Mouse (Mus musculus): ENCODE data around the gene Rbm28. TPM values are rescaled to one million over a fixed set of nuclear protein-coding genes. Genes with fewer than 3 reads are reported as not detected.

Rbm28 gene
- polyA plus RNA-seq, 1 experiment from 2014 or later = 28.4 TPM

DNA sequence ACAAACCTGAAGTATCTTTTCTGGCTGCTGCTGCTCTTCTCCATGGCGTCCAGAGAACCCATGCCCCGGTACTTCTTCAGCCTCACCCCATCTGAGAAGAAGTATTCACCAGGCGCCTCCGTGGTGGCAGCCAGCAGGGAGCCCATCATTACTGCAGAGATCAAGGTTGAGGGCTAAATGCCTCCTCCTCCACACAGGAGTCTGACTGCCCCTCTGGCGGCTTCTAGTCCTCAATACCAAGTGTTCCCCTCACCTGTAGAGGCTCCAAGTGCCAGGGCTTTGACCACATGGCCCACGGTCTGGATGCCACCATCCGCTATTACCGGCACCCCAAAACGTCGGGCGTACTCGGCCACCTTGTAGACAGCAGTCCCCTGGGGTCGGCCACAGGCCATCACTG lies 38.3 kb upstream of the Rbm28 start:
- Histone ChIP-seq H3K4me1 (replicated peaks) (0 out of 2 replicates have a peak, but pooled peaks cover 7% of the 10 kb centered on the region), H3K27ac (no peak overlapping the region), H3K36me3 (peaks cover 14% of the 10 kb centered on the region), H3K9me3 (no peaks in the 10 kb centered on the region), H3K4me2 (replicated peaks) (no peak overlapping the region), H3K9ac (no peak overlapping the region), H3K27me3 (replicated peaks) (no peaks in the 10 kb centered on the region), H3K4me3 (replicated peaks) (no peak overlapping the region)
- WGBS = 90% methylated on average over 13 of the region's 13 CpGs
- no peak for ATAC-seq

DNA sequence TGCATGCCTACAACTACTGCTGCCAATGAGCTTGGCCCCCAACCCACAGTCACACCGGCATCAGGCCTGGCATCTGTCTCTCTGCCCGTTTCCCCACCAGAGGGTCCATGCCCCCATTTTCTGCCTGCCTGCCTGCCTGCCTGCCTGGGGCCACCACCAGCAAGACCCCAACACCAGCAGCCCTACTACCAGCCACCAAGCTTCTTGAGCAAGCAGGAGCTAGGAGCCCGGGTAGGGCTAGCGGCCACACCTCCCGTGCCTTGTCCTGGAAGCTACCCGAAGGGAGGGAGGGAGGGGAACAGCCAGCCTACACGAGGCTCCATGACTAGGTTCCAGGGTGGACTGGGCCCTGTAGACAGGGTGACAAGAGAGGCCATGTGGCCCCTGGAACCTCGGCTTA lies 37.2 kb upstream of the Rbm28 start:
- peaks cover 14% of the 10 kb centered on the region for H3K36me3 ChIP-seq
- no peak overlapping the region for H3K4me3 ChIP-seq (replicated peaks)
- ATAC-seq = no peak
- no peak overlapping the region for H3K9ac ChIP-seq
- H3K9me3 ChIP-seq = no peaks in the 10 kb centered on the region
- H3K4me1 ChIP-seq (replicated peaks) = 0 out of 2 replicates have a peak, but pooled peaks cover 7% of the 10 kb centered on the region
- no peak overlapping the region for H3K27ac ChIP-seq
- no peak overlapping the region for H3K4me2 ChIP-seq (replicated peaks)
- 85% methylated on average over 8 of the region's 8 CpGs for WGBS
- 0 out of 2 replicates have a peak, but pooled peaks cover under 1% of the 10 kb centered on the region for H3K27me3 ChIP-seq (replicated peaks)

DNA sequence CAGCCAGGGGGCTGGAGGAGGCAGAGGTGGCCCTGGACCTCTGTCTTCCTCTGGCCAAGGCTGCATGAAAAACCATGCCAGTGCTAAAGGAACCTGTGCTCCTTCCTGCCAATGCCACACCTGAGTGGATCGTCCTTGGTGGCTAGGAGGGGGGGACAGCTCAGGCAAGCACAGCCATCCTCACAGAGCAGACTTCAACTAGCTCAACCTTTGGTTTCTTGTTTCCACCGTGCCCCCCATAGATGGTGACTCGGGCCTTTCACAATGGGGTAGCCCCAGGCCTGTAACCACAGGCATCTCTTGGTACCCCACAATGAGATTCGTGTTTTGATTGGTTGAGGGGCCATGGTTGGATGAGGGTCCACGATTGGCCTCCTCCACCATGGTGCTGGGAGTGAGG lies 36.5 kb upstream of the Rbm28 start:
- no peaks in the 10 kb centered on the region for H3K9me3 ChIP-seq
- peaks cover 14% of the 10 kb centered on the region for H3K36me3 ChIP-seq
- no peak for ATAC-seq
- no peak overlapping the region for H3K9ac ChIP-seq
- H3K4me3 ChIP-seq (replicated peaks) = no peak overlapping the region
- 0 out of 2 replicates have a peak, but pooled peaks cover 3% of the 10 kb centered on the region for H3K27me3 ChIP-seq (replicated peaks)
- 97% methylated on average over 5 of the region's 5 CpGs for WGBS
- 0 out of 2 replicates have a peak, but pooled peaks cover 7% of the 10 kb centered on the region for H3K4me1 ChIP-seq (replicated peaks)
- no peak overlapping the region for H3K4me2 ChIP-seq (replicated peaks)
- no peak overlapping the region for H3K27ac ChIP-seq

DNA sequence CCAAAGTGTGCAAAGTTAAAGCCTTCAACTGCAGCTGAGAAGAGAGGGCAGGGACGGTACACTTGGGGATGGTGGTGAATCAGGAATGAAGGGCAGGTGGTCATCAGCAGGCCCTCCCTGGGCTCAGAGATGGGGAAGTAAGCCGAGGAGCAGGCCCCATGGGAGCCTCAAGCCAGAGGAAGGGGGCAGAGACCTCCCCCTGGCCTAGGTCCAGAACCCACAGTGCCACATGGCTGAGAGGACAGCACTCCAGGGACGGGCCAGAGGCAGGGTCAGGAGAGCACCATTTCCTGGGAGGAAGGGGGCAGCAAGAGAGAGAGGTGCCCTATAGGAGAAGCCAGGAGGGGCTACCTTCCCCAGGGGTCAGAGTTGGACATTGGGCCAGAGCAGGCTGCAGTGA lies 35.7 kb upstream of the Rbm28 start:
- no peak for ATAC-seq
- no peak overlapping the region for H3K4me3 ChIP-seq (replicated peaks)
- 0 out of 2 replicates have a peak, but pooled peaks cover 7% of the 10 kb centered on the region for H3K4me1 ChIP-seq (replicated peaks)
- H3K36me3 ChIP-seq = peaks cover 14% of the 10 kb centered on the region
- H3K9me3 ChIP-seq = no peaks in the 10 kb centered on the region
- H3K27me3 ChIP-seq (replicated peaks) = 0 out of 2 replicates have a peak, but pooled peaks cover 3% of the 10 kb centered on the region
- no peak overlapping the region for H3K27ac ChIP-seq
- no peak overlapping the region for H3K9ac ChIP-seq
- 66% methylated on average over 3 of the region's 3 CpGs for WGBS
- H3K4me2 ChIP-seq (replicated peaks) = no peak overlapping the region

DNA sequence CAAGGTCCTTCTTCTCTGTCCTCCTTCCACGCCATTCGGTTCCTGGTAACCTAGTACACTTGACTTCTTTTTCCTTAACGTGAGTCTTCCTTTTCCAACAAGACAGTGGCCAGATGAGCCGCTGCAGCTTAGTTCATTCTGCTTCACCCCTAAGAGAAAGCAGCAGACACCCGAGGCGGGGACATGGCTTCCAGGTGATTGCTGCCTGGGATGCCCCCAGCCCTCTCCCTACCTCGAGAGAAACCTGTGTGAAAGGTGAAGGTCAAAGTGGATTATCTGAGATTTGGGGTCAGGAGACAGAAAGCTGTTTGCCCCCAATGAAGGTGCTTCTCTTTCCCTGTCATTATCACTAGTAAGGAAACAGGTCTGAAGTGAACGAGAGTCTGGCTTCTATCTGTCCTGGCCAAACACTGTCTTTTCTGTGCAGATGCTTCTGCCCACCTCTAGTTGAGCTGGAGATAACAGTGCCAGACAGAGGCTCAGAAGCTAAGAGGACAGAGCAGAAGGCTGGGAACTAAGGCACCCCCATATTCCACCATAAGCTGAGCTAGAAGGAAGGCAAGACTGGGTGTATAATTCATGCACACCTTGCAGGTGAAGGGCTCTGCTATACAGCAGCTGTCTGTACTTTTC lies 34.5 kb upstream of the Rbm28 start:
- H3K4me2 ChIP-seq (replicated peaks) = peak overlapping the region; percentile 70
- peak overlapping the region; percentile 18; the same call in 1 of the 2 replicates for H3K9ac ChIP-seq
- no peak for ATAC-seq
- H3K9me3 ChIP-seq = no peaks in the 10 kb centered on the region
- 35% methylated on average over 8 of the region's 8 CpGs for WGBS
- H3K4me1 ChIP-seq (replicated peaks) = 0 out of 2 replicates have a peak, but pooled peaks cover 7% of the 10 kb centered on the region
- H3K36me3 ChIP-seq = peaks cover 8% of the 10 kb centered on the region; the same call in 1 of the 2 replicates
- H3K27me3 ChIP-seq (replicated peaks) = 0 out of 2 replicates have a peak, but pooled peaks cover 3% of the 10 kb centered on the region
- no peak overlapping the region for H3K27ac ChIP-seq
- peak overlapping the region; percentile 36; the same call in 1 of the 2 replicates for H3K4me3 ChIP-seq (replicated peaks)

DNA sequence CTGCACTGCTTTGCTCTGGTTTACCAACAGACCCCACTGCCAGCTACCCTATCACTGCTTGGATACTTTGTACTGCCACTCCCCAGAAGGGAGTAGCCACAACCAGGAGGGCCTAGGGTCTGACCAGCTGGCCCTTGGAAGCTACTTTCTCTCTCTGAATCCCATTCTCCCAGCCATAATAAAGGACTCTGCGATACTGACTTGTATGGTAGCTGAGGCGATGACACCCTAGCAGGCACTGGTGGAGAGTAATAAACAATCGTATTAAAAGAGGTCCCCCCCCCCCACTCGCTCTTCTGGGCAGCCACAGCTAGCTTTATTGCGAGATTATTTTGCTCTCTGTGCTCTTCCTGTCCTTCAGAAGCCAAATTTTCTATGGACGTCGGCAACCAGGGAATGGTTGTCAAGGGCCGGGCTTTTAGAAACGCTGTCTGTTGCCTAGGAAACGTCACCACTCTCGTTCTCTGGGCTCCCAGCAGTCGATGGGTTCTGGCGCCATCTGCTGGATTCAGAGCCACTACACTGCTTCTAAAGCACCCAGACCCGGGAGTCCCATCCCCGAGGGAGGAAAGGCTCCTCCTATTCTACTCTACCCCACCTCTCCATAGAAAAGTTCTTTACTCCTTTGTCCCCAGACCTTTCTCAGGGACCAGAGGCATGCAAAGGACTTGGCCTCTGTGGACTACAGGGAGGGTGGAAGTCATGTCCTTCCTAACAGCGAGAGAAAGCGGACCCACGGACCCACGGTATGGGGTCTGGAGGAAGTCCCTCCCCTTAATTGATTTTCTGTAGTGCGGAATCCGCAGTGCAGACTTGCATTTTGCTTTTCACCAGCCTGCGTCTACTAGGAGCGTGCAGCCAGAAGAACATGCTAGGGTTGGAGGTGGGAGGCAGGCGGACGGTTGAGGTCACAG lies 33.8 kb upstream of the Rbm28 start:
- Histone ChIP-seq H3K4me2 (replicated peaks) (peak overlapping the region; percentile 70), H3K9ac (peak overlapping the region; percentile 18; the same call in 1 of the 2 replicates), H3K27ac (no peak overlapping the region), H3K36me3 (0 out of 2 replicates have a peak, but pooled peaks cover 3% of the 10 kb centered on the region), H3K4me3 (replicated peaks) (peak overlapping the region; percentile 36), H3K9me3 (no peaks in the 10 kb centered on the region), H3K4me1 (replicated peaks) (0 out of 2 replicates have a peak, but pooled peaks cover 7% of the 10 kb centered on the region), H3K27me3 (replicated peaks) (0 out of 2 replicates have a peak, but pooled peaks cover 3% of the 10 kb centered on the region)
- peak; percentile 92 for ATAC-seq
- WGBS = 12% methylated on average over 25 of the region's 25 CpGs

DNA sequence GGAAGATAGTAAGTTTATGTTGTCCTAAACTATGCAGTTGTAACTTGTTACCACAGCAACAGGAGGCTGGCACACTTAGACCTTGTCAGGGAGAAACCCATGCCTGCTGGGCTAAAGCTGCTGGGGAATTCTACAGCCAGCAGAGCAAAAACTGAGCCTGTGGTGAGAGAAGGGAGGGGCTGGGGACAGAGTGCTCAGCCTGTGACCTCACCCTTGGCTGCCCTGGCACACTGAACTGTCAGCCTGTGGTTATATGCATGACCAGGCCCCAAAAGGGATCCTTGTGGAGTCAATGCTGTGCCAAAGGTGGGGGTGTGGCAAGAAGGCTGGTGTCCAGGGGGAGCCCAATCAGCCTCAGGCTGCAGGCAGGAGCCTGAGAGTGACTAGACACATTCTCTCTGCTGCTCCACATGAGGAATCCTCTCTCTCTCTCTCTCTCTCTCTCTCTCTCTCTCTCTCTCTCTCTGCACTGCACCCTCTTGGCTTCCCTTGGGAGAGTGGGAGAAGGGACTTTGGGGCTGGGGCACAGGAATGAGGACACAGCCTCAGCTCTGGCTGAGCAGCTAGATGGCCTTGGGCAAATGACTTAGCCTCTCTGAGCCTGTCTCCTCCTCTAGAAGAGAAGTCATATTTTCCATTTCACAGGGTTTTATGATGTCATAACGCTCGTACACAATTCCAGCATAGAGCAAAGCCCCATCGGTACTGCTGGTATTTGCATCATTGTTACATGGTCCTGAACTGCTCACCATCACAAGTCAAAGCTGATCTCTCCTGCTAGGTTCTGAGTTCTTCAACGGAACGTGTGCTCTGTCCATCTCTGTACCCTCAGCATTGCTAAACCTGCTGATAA lies 31.3 kb upstream of the Rbm28 start:
- Histone ChIP-seq H3K4me3 (replicated peaks) (no peak overlapping the region), H3K4me2 (replicated peaks) (no peak overlapping the region), H3K36me3 (no peaks in the 10 kb centered on the region), H3K27me3 (replicated peaks) (0 out of 2 replicates have a peak, but pooled peaks cover 3% of the 10 kb centered on the region), H3K9me3 (no peaks in the 10 kb centered on the region), H3K4me1 (replicated peaks) (0 out of 2 replicates have a peak, but pooled peaks cover 7% of the 10 kb centered on the region), H3K27ac (no peak overlapping the region), H3K9ac (no peak overlapping the region)
- ATAC-seq = no peak
- 76% methylated on average over 5 of the region's 5 CpGs for WGBS

DNA sequence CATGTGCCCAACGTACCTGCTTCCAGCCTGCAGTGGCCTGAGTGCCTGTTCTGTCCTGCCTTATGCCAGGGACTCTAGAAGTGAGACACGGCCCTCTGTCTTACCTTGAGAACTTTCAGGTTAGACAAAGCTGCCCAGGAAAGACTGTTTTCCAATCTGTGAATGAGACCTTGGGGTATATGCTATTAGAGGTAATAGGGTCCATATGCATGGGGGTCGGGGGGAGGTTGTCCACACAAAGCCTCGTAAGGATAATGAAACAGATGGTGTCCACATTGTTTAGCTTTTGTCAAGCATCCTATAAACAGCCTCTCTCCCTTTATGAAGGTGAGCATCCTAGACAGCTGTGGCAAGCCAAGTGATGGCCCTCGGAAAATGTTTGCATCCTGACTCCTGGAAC lies 30.3 kb upstream of the Rbm28 start:
- no peak overlapping the region for H3K4me3 ChIP-seq (replicated peaks)
- 78% methylated on average over 5 of the region's 5 CpGs for WGBS
- no peak for ATAC-seq

DNA sequence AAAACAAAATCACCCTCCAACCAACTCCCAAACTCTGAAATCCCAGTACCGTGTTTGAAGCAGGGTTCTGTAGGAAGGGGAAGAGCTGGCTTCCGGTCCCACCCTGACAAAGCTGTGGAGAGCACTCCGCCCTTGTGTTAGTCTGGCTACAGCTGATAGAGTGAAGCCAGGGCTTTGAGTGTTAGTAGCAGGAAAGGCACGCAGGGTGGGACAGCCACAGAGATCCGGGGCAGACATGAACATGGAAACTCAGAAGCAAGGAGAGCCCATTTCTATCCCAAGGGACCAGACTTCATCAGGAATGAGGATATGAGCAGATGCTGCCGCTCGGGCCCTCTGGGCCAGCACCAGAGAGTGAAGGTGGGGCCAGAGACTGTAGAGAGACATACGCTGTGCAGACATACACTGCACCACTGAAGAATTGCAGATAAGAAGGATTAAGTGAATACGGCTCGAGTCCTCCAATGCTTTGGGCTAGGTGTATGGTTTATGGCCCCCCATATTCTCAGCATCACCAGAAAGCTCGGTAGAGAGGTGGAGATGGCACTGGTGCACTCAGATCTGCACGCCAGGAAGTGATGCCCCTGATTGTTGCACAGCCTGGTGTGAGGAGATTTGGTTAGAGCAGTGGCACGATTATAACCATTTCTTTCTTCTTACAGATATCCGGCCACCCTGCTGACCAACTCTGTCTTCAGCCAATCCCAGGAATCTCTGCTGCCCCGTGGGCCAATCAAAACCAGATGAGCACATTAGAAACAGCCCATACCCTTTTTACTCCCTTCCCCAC lies 29.4 kb upstream of the Rbm28 start:
- 58% methylated on average over 15 of the region's 15 CpGs for WGBS
- ATAC-seq = no peak

More for the DNA sequence above, 30.3 kb upstream of the Rbm28 start:
- Histone ChIP-seq H3K9me3 (no peaks in the 10 kb centered on the region), H3K4me2 (replicated peaks) (no peak overlapping the region), H3K36me3 (no peaks in the 10 kb centered on the region), H3K27ac (no peak overlapping the region), H3K27me3 (replicated peaks) (0 out of 2 replicates have a peak, but pooled peaks cover 3% of the 10 kb centered on the region), H3K9ac (no peak overlapping the region), H3K4me1 (replicated peaks) (0 out of 2 replicates have a peak, but pooled peaks cover 7% of the 10 kb centered on the region)

DNA sequence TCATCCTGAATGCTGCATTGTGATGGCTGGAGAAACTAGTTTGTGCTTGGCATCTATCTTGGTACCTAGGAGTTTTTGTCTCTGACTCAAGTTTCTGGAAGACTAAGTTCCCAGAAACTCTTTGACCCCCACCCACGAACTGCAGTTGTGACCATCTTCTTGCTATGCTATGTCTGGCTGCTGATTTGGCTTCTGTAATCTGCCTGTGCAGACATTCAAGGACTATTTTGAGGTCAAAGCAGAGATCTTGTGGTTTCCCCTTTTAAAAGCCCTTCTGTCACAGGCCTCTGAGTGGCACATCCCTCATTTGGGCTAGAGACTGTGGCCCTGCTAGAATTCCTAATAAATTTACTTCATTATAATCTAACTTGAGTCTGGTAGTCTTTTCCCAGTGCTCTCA lies 23.1 kb upstream of the Rbm28 start:
- no peak for ATAC-seq
- Histone ChIP-seq H3K9me3 (no peaks in the 10 kb centered on the region), H3K36me3 (no peaks in the 10 kb centered on the region), H3K4me2 (replicated peaks) (no peak overlapping the region), H3K4me3 (replicated peaks) (no peak overlapping the region), H3K9ac (no peak overlapping the region), H3K27me3 (replicated peaks) (no peaks in the 10 kb centered on the region), H3K4me1 (replicated peaks) (no peaks in the 10 kb centered on the region), H3K27ac (no peak overlapping the region)
- 71% methylated on average over 1 of the region's 1 CpGs for WGBS

More for the DNA sequence above, 29.4 kb upstream of the Rbm28 start:
- Histone ChIP-seq H3K27ac (no peak overlapping the region), H3K36me3 (no peaks in the 10 kb centered on the region), H3K9me3 (no peaks in the 10 kb centered on the region), H3K9ac (no peak overlapping the region), H3K4me1 (replicated peaks) (0 out of 2 replicates have a peak, but pooled peaks cover 7% of the 10 kb centered on the region), H3K4me3 (replicated peaks) (no peak overlapping the region), H3K27me3 (replicated peaks) (0 out of 2 replicates have a peak, but pooled peaks cover 3% of the 10 kb centered on the region), H3K4me2 (replicated peaks) (no peak overlapping the region)

DNA sequence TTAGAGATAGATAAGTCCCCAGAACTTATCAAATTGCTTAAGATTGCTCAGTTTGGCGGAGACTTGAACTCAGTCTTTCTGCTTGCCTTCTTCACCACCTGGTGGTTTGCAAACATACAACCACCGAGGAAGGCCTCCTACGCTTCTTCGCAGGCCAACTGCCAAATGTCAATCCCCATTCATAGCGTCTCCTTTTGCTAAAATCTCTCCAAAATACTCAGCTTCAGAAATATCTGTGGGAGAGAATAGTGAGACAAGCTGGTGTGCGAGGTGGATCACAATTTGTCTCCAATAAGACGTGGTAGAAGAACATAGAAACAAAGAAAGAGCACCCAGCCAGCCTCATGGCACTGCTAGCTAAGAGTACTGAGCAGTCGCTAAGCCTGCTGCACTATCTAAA lies 15.0 kb upstream of the Rbm28 start:
- Histone ChIP-seq H3K27ac (no peak overlapping the region), H3K9ac (no peak overlapping the region), H3K27me3 (replicated peaks) (peaks cover 20% of the 10 kb centered on the region), H3K9me3 (no peaks in the 10 kb centered on the region), H3K4me2 (replicated peaks) (peak overlapping the region; percentile 97), H3K4me3 (replicated peaks) (peak overlapping the region; percentile 61; the same call in 1 of the 2 replicates), H3K36me3 (no peaks in the 10 kb centered on the region), H3K4me1 (replicated peaks) (no peaks in the 10 kb centered on the region)
- no peak for ATAC-seq
- WGBS = 54% methylated on average over 8 of the region's 8 CpGs
